In genomic region chr15:9073684-9074083, GRCm38 (mm10) we compare ENCODE assay signal across 10 mouse cellular contexts. TPM values are rescaled to one million over a fixed set of nuclear protein-coding genes. Genes with fewer than 3 reads are reported as not detected.
DNase-seq lines count a peak whose midpoint lies in the region; ATAC-seq and TF ChIP-seq lines count a peak whose summit lies in the region.
"Had no signal": no experiment of that assay in that cellular context is flagged by ENCODE, and none has a peak within 500 bp of the region (broad histone marks: within the 10 kb centered on the region; RNA-seq: fewer than 3 reads in every experiment).

No protein-coding gene starts in this region.

- peaks cover 5% of the 10 kb centered on the region for H3K4me1 ChIP-seq in heart, adult 2 months (ENCODE audit: control insufficient read depth, insufficient read depth, low read length)
- H3K4me1 ChIP-seq in lung, postnatal 0 days (ENCODE audit: insufficient read depth, low read depth, low read length) = peaks cover 25% of the 10 kb centered on the region
- peaks cover 23% of the 10 kb centered on the region for H3K4me1 ChIP-seq in limb, embryonic 15.5 days
- H3K4me1 ChIP-seq in stomach, embryonic 14.5 days (ENCODE audit: control insufficient read depth, insufficient read depth, low read length) = peaks cover 34% of the 10 kb centered on the region

- no peak overlapping the region for H3K9ac ChIP-seq in heart, adult 2 months (ENCODE audit: low read depth, low read length)
- no peak overlapping the region for H3K9ac ChIP-seq in lung, postnatal 0 days (replicated peaks; ENCODE audit: low read depth)
- no peak overlapping the region for H3K9ac ChIP-seq in limb, embryonic 15.5 days
- no peak overlapping the region for H3K9ac ChIP-seq in stomach, embryonic 14.5 days (replicated peaks; ENCODE audit: low read depth, low read length)

- H3K79me2 ChIP-seq in heart, adult 2 months (replicated peaks; ENCODE audit: control insufficient read depth, insufficient read depth, low read length) = peaks cover 10% of the 10 kb centered on the region

- peak overlapping the region; percentile 80 for H3K27ac ChIP-seq in heart, adult 2 months
- peak overlapping the region; percentile 57 for H3K27ac ChIP-seq in lung, postnatal 0 days (ENCODE audit: low read length)
- H3K27ac ChIP-seq in limb, embryonic 15.5 days = no peak overlapping the region
- no peak overlapping the region for H3K27ac ChIP-seq in stomach, embryonic 14.5 days (ENCODE audit: low read length)

- no peak for DNase-seq in heart, adult 2 months
- DNase-seq in heart, postnatal 4 days = no peak
- DNase-seq in lung, postnatal 0 days (ENCODE audit: low spot score) = no peak
- DNase-seq in lung, postnatal 25 days (ENCODE audit: low spot score) = no peak
- no peak for DNase-seq in layer of hippocampus, postnatal 25 days (ENCODE audit: extremely low spot score in 1 of 2, low spot score in 1 of 2)
- DNase-seq: cerebellum, adult 11-12 months; gastrocnemius, postnatal 10 days had no signal

- H3K27me3 ChIP-seq in heart, adult 2 months (ENCODE audit: control insufficient read depth, insufficient read depth, low read length) = no peaks in the 10 kb centered on the region
- H3K27me3 ChIP-seq in lung, postnatal 0 days (replicated peaks; ENCODE audit: insufficient read depth, low read length) = no peaks in the 10 kb centered on the region
- H3K27me3 ChIP-seq in limb, embryonic 15.5 days = no peaks in the 10 kb centered on the region
- no peaks in the 10 kb centered on the region for H3K27me3 ChIP-seq in stomach, embryonic 14.5 days (ENCODE audit: control insufficient read depth, insufficient read depth, low read length)

- no peaks in the 10 kb centered on the region for H3K9me3 ChIP-seq in lung, postnatal 0 days (ENCODE audit: low read length)
- no peaks in the 10 kb centered on the region for H3K9me3 ChIP-seq in limb, embryonic 15.5 days
- no peaks in the 10 kb centered on the region for H3K9me3 ChIP-seq in stomach, embryonic 14.5 days (ENCODE audit: control insufficient read depth, low read depth, low read length)

- 71% methylated on average over 5 of the region's 5 CpGs for WGBS in heart, adult 2 months
- 62% methylated on average over 5 of the region's 5 CpGs for WGBS in lung, postnatal 0 days
- 78% methylated on average over 5 of the region's 5 CpGs for WGBS in limb, embryonic 15.5 days
- whole genome bisulfite sequencing in stomach, embryonic 14.5 days = 73% methylated on average over 5 of the region's 5 CpGs

- TF ChIP-seq EP300 in heart, adult 2 months (IDR thresholded peaks at IDR 0.05; ENCODE audit: insufficient read depth, low read depth, low read length) = no peak
- no peak for TF ChIP-seq EP300 in lung, postnatal 0 days (IDR thresholded peaks at IDR 0.05)

- no peak for TF ChIP-seq CTCF in heart, adult 2 months (IDR thresholded peaks at IDR 0.05)
- no peak for TF ChIP-seq CTCF in lung, postnatal 0 days (IDR thresholded peaks at IDR 0.05)

- H3K4me3 ChIP-seq in heart, adult 2 months = peak overlapping the region; percentile 98
- H3K4me3 ChIP-seq in lung, postnatal 0 days (ENCODE audit: low read depth, low read length) = peak overlapping the region; percentile 71; the same call in 1 of the 2 replicates
- H3K4me3 ChIP-seq in limb, embryonic 15.5 days = peak overlapping the region; percentile 91; the same call in 1 of the 2 replicates
- H3K4me3 ChIP-seq in stomach, embryonic 14.5 days (ENCODE audit: low read depth, low read length) = no peak overlapping the region; the same call in 1 of the 2 replicates

- H3K4me2 ChIP-seq in lung, postnatal 0 days (replicated peaks; ENCODE audit: low read depth, low read length) = peak overlapping the region; percentile 86
- H3K4me2 ChIP-seq in limb, embryonic 15.5 days = no peak overlapping the region
- H3K4me2 ChIP-seq in stomach, embryonic 14.5 days (replicated peaks; ENCODE audit: low read depth, low read length) = peak overlapping the region; percentile 54

- intact Hi-C loops in heart, adult 2 months (cut with DNase I) = no loop called here

- peaks cover 7% of the 10 kb centered on the region for H3K36me3 ChIP-seq in heart, adult 2 months (ENCODE audit: control insufficient read depth, insufficient read depth, low read length)
- H3K36me3 ChIP-seq in lung, postnatal 0 days (ENCODE audit: insufficient read depth, low read length) = no peaks in the 10 kb centered on the region
- no peaks in the 10 kb centered on the region for H3K36me3 ChIP-seq in limb, embryonic 15.5 days
- H3K36me3 ChIP-seq in stomach, embryonic 14.5 days (ENCODE audit: control insufficient read depth, insufficient read depth, low read length) = no peaks in the 10 kb centered on the region

- ATAC-seq in lung, postnatal 0 days = no peak
- ATAC-seq in limb, embryonic 15.5 days (ENCODE audit: insufficient number of reproducible peaks, low FRiP score, low TSS enrichment, low read depth) = no peak
- no peak for ATAC-seq in stomach, embryonic 14.5 days (ENCODE audit: insufficient number of reproducible peaks, insufficient read depth, low FRiP score, low read depth)
- ATAC-seq in frontal cortex, adult (ENCODE audit: low TSS enrichment) = no peak

- no peak for TF ChIP-seq POLR2A in heart, adult 2 months (IDR thresholded peaks at IDR 0.05; ENCODE audit: insufficient read depth, low read depth, low read length)

RNA-seq across cellular contexts. Expression of gene Nadk2, which starts 2.6 kb away (rescaled TPM):
- total RNA-seq in heart, adult 2 months (2021) = 10 to 100 TPM; 61.4 to 74.8 TPM
- 20.9 and 47.6 TPM in 2 replicates for polyA plus RNA-seq in heart, adult 2 months (2012; rRNA removed)
- total RNA-seq in heart, postnatal 4 days (2021) = 10 to 100 TPM; 48.8 to 50.5 TPM
- polyA plus RNA-seq in lung, postnatal 0 days (2015; fragmentation: Nextera tagmentation; extraction: Ambion mirVana) = 20.0 and 21.9 TPM in 2 replicates
- 16.2 and 19.8 TPM in 2 replicates for polyA plus RNA-seq in limb, embryonic 15.5 days (2015; fragmentation: Nextera tagmentation; extraction: Ambion mirVana)
- 31.8 and 32.1 TPM in 2 replicates for polyA plus RNA-seq in stomach, embryonic 14.5 days (2014; fragmentation: Nextera tagmentation; extraction: Ambion mirVana)
- 10 to 100 TPM; 61.0 to 64.9 TPM for total RNA-seq in layer of hippocampus, postnatal 25 days (2021)

Comparison
In these comparisons a context has a peak if more than half of its experiments do, and no peak if none do; other contexts are left out.
1. H3K27ac ChIP-seq: peak in heart, adult 2 months (single experiment) and lung, postnatal 0 days (single experiment); none in limb, embryonic 15.5 days (single experiment) and stomach, embryonic 14.5 days (single experiment).